Mouse (Mus musculus): ENCODE measurements at regions not wholly inside any gene's neighbourhood (a gene's known extent, or its start where the extent isn't known, plus 50 kb on each side); places are given as distances from the start of the nearest gene placed in this dataset.
"Not testable (repeated sequence)": the region's sequence is repeated elsewhere in the genome, so short reads cannot be mapped to it uniquely, and the experiment has no call there.

DNA sequence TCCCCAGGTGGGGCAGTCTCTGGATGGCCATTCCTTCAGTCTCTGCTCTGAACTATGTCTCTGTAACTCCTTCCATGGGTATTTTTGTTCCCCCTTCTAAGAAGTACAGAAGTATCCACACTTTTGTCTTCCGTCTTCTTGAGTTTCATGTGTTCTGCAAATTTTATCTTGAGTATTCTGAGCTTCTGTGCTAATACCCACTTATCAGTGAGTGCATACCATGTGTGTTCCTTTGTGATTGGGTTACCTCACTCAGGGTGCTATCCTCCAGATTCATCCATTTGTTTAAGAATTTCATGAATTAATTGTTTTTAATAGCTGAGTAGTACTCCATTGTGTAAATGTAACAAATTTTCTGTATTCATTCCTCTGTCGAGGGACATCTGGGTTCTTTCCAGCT lies 563.5 kb downstream of the Kif20b start:
- H3K9me3 ChIP-seq (replicated peaks; ENCODE audit: low read length); H3K4me3 ChIP-seq (replicated peaks in 1 of 3; ENCODE audit: low read depth in 2 of 3, low read length in 2 of 3, poor library complexity in 1 of 3); H3K4me2 ChIP-seq (ENCODE audit: insufficient read depth, low read depth, poor library complexity, severe bottlenecking); dilution Hi-C loops (cut with MboI; ENCODE audit: extremely low pct_ligation_motif_present, extremely low pct_unique_long_range_greater_than_20kb, low sequenced_read_pairs); H3K9ac ChIP-seq (ENCODE audit: insufficient read depth, low read depth); H3K27ac ChIP-seq (ENCODE audit: insufficient read depth, low read depth); DNase-seq (ENCODE audit: extremely low read depth); H3K79me2 ChIP-seq (replicated peaks; ENCODE audit: control insufficient read depth, extremely low read depth, insufficient read depth, poor library complexity, severe bottlenecking); in situ Hi-C loops (cut with MboI; ENCODE audit: low pct_ligation_motif_present, low pct_unique_long_range_greater_than_20kb, low sequenced_read_pairs); H3K36me3 ChIP-seq (replicated peaks in 1 of 2; ENCODE audit: control insufficient read depth in 1 of 2, insufficient read depth in 1 of 2, low read length in 1 of 2); H3K27me3 ChIP-seq (replicated peaks); H3K4me1 ChIP-seq (ENCODE audit: control insufficient read depth in 1 of 2, insufficient read depth in 2 of 2): not testable (repeated sequence)

DNA sequence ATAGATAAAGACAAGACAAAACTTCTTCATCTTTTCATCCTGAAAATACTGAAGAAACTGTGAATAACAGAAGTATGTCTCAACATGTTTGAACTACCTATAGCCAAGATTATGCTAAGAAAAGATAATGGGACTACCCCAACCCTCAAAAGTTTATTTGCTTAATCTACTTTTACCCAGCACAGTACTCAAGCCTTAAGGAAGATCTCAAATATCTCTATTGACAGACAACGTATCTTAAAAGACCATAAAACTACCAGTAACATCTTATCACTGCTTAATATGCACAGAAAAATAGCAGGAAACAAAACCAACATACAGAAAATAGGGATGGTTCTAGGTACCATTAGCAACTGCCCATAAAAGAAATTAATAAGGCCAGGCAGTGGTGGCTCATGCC lies 560.3 kb downstream of the Kif20b start:
- dilution Hi-C loops (cut with MboI; ENCODE audit: extremely low pct_ligation_motif_present, extremely low pct_unique_long_range_greater_than_20kb, low sequenced_read_pairs), result no loop called here
- H3K27ac ChIP-seq (ENCODE audit: insufficient read depth, low read depth), result no peak overlapping the region
- TF ChIP-seq MAX (IDR thresholded peaks at IDR 0.05; ENCODE audit: low read length) (no peak), CTCF (conservative IDR thresholded peaks at IDR 0.05 in 1 of 2, IDR thresholded peaks at IDR 0.05 in 1 of 2; ENCODE audit: low read depth in 2 of 2, low read length in 2 of 2) (no peak)
- DNase-seq (ENCODE audit: extremely low read depth), result no peak
- H3K4me1 ChIP-seq (ENCODE audit: control insufficient read depth in 1 of 2, insufficient read depth in 2 of 2), result no peaks in the 10 kb centered on the region
- H3K9ac ChIP-seq (ENCODE audit: insufficient read depth, low read depth), result no peak overlapping the region
- H3K9me3 ChIP-seq (replicated peaks; ENCODE audit: low read length), result no peaks in the 10 kb centered on the region
- no peaks in the 10 kb centered on the region for H3K79me2 ChIP-seq (replicated peaks; ENCODE audit: control insufficient read depth, extremely low read depth, insufficient read depth, poor library complexity, severe bottlenecking)
- H3K27me3 ChIP-seq (replicated peaks), result no peaks in the 10 kb centered on the region
- H3K4me3 ChIP-seq (replicated peaks in 1 of 3; ENCODE audit: low read depth in 2 of 3, low read length in 2 of 3, poor library complexity in 1 of 3), result no peak overlapping the region
- no peaks in the 10 kb centered on the region for H3K36me3 ChIP-seq (replicated peaks in 1 of 2; ENCODE audit: control insufficient read depth in 1 of 2, insufficient read depth in 1 of 2, low read length in 1 of 2)
- in situ Hi-C loops (cut with MboI; ENCODE audit: low pct_ligation_motif_present, low pct_unique_long_range_greater_than_20kb, low sequenced_read_pairs), result no loop called here
- no peak overlapping the region for H3K4me2 ChIP-seq (ENCODE audit: insufficient read depth, low read depth, poor library complexity, severe bottlenecking)

DNA sequence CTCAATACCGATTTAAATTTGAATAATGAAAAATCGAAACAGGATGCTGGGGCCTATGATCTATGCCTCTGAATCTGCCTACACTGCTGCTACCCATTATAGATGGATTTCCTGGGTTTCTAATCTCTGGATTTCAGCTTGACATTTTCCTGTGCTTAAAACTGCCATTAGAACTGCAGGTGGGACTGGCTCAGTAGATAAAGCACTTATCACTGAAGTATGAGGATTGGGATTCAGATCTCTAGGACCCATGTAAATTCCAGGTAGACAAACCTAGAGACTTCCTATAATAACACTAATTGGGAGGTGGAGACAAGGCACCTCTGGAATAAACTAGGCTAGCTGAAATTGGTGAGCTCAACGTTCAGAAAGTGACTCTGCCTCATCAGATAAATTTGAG lies 531.8 kb downstream of the Kif20b start:
- Histone ChIP-seq H3K9ac (ENCODE audit: insufficient read depth, low read depth) (no peak overlapping the region), H3K4me2 (ENCODE audit: insufficient read depth, low read depth, poor library complexity, severe bottlenecking) (no peak overlapping the region), H3K79me2 (replicated peaks; ENCODE audit: control insufficient read depth, extremely low read depth, insufficient read depth, poor library complexity, severe bottlenecking) (no peaks in the 10 kb centered on the region), H3K4me1 (ENCODE audit: control insufficient read depth in 1 of 2, insufficient read depth in 2 of 2) (no peaks in the 10 kb centered on the region), H3K4me3 (replicated peaks in 1 of 3; ENCODE audit: low read depth in 2 of 3, low read length in 2 of 3, poor library complexity in 1 of 3) (no peak overlapping the region), H3K27me3 (replicated peaks) (no peaks in the 10 kb centered on the region), H3K36me3 (replicated peaks in 1 of 2; ENCODE audit: control insufficient read depth in 1 of 2, insufficient read depth in 1 of 2, low read length in 1 of 2) (no peaks in the 10 kb centered on the region), H3K9me3 (replicated peaks; ENCODE audit: low read length) (no peaks in the 10 kb centered on the region), H3K27ac (ENCODE audit: insufficient read depth, low read depth) (no peak overlapping the region)
- dilution Hi-C loops (cut with MboI; ENCODE audit: extremely low pct_ligation_motif_present, extremely low pct_unique_long_range_greater_than_20kb, low sequenced_read_pairs), result no loop called here
- TF ChIP-seq CHD2 (IDR thresholded peaks at IDR 0.05; ENCODE audit: low read length) (no peak), ZKSCAN1 (IDR thresholded peaks at IDR 0.05; ENCODE audit: borderline replicate concordance, low read depth, low read length) (no peak), CTCF (conservative IDR thresholded peaks at IDR 0.05 in 1 of 2, IDR thresholded peaks at IDR 0.05 in 1 of 2; ENCODE audit: low read depth in 2 of 2, low read length in 2 of 2) (no peak), USF1 (IDR thresholded peaks at IDR 0.05; ENCODE audit: low read depth, low read length) (no peak), ETS1 (conservative IDR thresholded peaks at IDR 0.05; ENCODE audit: low read depth, low read length) (no peak), POLR2A (IDR thresholded peaks at IDR 0.05; ENCODE audit: low read depth, low read length) (no peak), MEF2A (IDR thresholded peaks at IDR 0.05; ENCODE audit: borderline replicate concordance, low read depth, low read length) (no peak), TBP (conservative IDR thresholded peaks at IDR 0.05; ENCODE audit: low read depth, low read length) (no peak), JUN (IDR thresholded peaks at IDR 0.05; ENCODE audit: insufficient read depth, low read depth, low read length) (no peak), NELFE (IDR thresholded peaks at IDR 0.05; ENCODE audit: low read depth, low read length) (no peak), ZC3H11A (IDR thresholded peaks at IDR 0.05; ENCODE audit: low read depth, low read length) (no peak), NRF1 (IDR thresholded peaks at IDR 0.05; ENCODE audit: low read depth, low read length) (no peak), POLR2AphosphoS2 (IDR thresholded peaks at IDR 0.05; ENCODE audit: low read depth, low read length) (no peak), RAD21 (IDR thresholded peaks at IDR 0.05; ENCODE audit: low read depth, low read length) (no peak), BHLHE40 (IDR thresholded peaks at IDR 0.05; ENCODE audit: low read depth, low read length) (no peak), ZNF384 (IDR thresholded peaks at IDR 0.05; ENCODE audit: low read depth, low read length) (no peak)
- DNase-seq (ENCODE audit: extremely low read depth), result no peak
- in situ Hi-C loops (cut with MboI; ENCODE audit: low pct_ligation_motif_present, low pct_unique_long_range_greater_than_20kb, low sequenced_read_pairs), result no loop called here

Measured in CH12.LX (cell line).